Mouse (Mus musculus): ENCODE results near the gene Tnfaip8l1.

Gene Tnfaip8l1

GRCm38 (mm10) chr17:56182975-56183657 is 20.8 kb downstream of the Tnfaip8l1 start:
- DNase-seq (ENCODE audit: low read depth): no peak

DNA sequence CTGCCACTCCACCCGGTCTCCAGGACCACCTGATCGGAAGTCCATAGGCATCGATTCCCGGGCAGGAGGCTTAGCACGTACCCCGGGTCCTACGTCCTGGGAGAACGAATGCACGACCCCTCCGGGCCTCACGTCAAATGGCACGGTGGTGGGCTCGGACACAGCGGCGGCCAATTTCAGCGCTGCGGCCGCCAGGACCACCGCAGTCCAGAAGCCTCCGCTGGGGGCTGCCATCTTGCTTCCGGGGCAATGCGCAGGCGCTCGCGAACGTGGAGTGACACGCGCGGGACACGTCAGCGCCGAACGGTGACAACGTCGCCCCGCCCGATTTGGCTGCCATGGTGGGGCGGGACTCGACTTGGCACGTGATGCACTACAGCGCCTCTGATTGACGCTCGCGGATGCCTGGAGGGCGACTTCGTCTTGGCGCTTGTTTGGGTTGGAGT is 21.4 kb downstream of the Tnfaip8l1 start, which contains the start of gene Mydgf:
TSS of gene Mydgf (minus strand) at position 263 of the 446 bp plus-strand sequence.
- peak; percentile 87 for DNase-seq (ENCODE audit: low read depth)

- DNase-seq (ENCODE audit: low read depth): no peak
Observed at GRCm38 (mm10) chr17:56185281-56186141, 23.2 kb downstream of the Tnfaip8l1 start.

- DNase-seq (ENCODE audit: low read depth): no peak
Observed at GRCm38 (mm10) chr17:56191266-56191665, 29.0 kb downstream of the Tnfaip8l1 start.

DNA sequence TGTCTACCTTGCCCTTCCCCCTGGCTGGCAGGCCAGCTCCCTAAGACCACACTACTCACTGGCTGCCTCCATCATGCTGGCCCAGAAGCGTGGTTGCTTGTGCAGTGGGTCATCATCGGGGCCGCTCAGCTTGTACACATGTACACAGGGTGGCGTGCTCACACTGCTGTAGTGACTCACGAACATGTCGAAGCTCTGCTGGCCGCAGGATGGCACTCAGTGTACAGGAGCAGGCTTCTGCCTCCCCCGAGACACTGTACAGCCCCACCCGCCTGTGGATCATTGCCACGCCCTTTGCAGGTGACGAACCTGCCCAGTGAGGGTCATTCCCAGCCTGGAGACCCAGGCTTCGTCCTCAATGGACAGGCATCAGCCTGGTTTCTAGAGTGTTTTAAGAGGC is 32.1 kb downstream of the Tnfaip8l1 start:
- no peak for DNase-seq (ENCODE audit: low read depth)

DNA sequence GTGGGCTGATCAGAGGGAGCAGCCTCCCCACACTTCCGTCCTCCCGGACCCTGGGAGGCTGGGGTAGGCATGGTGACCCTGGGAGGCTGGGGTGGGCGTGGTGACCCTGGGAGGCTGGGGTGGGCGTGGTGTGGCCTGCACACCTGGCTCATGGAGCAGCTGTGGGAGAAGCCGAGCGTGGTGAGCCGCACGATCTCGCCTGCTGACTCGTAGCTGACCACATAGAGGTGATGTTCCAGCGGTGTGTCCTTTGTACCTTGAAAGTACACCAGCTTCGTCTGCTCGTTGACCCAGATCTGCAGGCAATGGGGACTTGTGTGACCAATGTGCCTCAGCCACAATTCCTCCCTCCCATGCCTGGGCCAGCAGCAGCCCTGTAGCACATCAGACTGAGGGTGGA is 32.5 kb downstream of the Tnfaip8l1 start:
- DNase-seq (ENCODE audit: low read depth): no peak

DNA sequence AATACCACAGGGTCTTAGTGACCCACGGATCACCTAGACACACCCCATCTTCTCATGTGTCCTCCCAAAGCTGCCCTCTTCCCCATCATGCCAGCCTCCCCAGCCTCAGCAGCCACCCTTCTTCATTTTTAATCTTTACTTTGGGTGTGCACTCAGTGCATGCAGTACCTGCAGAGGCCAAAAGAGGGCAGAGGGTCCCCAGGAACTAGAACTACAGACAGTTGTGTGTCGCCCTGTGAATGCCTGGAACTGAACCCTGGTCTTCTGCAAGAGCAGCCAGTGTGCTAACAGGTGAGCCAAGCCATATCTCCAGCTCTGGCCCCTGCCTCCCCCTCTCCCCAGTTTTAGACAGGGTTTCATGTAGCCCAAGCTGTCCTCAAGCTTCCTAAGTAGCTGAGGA is 34.6 kb downstream of the Tnfaip8l1 start:
- DNase-seq (ENCODE audit: low read depth): no peak

DNA sequence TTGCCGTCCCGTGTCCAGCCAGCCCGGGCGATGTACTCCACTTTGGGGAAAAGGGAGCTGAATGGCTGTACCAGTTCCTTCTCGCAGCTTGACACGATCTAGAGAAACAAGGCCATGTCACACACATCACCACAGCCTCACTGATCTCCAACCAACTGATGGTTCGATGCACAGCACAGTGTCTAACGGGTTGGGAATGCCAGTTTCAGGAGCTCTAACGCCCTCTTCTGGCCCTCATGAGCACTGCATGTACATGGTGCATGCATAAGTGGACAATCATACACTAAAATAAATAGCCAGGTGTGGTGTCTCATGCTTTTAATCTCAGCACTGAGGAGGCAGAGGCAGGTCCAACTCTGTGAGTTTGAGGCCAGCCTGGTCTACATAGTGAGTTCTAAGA is 38.3 kb downstream of the Tnfaip8l1 start:
- no peak for DNase-seq (ENCODE audit: low read depth)

DNA sequence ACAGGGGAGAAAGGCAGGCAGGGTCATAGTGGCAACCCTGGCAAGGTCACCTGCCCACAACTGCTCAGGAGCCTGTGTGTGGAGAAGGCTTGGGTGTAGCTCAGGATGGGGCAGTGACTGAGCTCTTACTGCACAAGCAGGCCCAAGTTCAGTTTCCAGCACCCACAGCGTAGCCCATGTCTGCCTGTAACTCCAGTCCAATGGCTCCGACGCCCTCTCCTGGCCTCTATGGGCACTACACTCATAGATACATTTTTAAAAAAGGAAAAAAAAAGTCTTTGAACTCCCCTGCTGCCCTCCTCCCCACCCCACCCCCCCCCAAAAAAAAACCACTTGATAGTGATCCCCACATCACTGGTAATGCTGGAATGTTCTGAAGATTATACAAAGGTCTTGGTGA is 39.4 kb downstream of the Tnfaip8l1 start:
- DNase-seq (ENCODE audit: low read depth): no peak

DNA sequence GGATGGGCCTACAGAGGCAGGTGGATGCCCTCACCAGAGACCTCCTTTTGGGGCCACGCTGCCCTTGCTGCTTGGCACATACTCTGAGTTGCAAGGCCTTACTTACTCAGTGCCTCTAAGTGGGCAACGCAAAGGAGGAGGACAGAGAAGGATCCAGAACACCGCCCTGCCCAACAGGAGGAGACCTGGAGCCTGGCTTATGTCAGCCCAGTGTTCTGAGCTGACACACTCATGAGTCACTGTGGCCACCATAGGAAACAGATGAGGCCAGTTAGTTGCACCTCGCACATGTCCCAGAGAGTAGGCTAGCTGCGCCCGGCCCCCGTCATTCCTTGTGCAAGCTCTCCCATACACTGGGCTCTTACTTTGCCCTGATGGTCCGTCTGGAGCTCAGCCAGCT is 40.2 kb downstream of the Tnfaip8l1 start:
- DNase-seq (ENCODE audit: low read depth): no peak

DNA sequence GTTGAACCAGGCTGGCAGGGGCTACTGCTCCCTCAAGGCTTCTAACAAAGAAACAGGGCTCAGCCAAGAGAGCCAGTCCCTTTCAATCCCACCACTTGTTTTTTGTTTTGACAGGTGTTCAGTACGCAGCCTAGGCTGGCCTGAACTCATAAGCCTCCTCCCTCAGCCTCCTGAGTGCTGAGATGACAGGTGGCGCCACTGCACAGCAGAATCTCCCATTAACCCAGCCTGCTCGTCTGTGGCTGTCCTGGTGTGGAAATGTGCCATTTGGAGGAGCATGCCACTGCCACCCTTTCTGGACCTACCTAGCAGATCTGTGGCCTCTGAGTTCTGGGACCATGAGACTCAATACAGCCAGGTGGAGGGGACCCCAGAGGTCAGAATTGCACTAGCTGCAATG is 41.5 kb downstream of the Tnfaip8l1 start:
- DNase-seq (ENCODE audit: low read depth): no peak

- no peak for DNase-seq (ENCODE audit: low read depth)
Observed at GRCm38 (mm10) chr17:56206276-56206884, 44.1 kb downstream of the Tnfaip8l1 start.

DNA sequence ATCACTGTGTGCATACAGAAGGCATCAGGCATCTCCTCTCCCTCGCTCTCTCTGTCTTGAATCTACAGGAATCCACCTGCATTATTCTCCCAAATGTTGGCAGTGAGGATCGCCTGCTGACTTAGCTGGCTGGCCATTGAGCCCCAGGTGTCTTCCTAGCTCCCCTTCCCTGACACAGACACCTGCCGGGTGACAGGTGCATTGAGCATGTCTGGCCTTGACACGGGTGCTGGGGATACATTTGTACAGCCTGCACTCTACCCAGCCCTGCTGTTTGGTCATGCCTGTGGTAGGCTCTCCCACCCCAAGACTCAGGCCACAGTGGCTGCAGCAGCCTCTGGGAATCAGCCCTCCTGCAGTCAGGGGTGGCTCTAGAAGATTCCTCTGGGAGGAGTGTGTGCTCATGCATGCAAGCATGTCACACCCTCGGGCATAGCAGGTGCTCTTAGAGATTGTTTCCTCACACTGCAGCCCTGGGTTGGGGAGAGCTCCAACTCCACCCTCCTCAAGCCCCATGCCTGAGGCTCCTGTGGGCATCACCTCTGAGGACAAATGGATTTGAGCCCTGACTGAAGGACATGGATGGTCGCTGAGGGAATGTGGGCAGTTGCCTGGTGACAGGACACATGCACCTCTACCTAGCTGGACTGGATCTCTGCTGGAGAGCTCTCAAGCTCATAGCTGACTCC is 44.9 kb downstream of the Tnfaip8l1 start:
- no peak for DNase-seq (ENCODE audit: low read depth)

DNA sequence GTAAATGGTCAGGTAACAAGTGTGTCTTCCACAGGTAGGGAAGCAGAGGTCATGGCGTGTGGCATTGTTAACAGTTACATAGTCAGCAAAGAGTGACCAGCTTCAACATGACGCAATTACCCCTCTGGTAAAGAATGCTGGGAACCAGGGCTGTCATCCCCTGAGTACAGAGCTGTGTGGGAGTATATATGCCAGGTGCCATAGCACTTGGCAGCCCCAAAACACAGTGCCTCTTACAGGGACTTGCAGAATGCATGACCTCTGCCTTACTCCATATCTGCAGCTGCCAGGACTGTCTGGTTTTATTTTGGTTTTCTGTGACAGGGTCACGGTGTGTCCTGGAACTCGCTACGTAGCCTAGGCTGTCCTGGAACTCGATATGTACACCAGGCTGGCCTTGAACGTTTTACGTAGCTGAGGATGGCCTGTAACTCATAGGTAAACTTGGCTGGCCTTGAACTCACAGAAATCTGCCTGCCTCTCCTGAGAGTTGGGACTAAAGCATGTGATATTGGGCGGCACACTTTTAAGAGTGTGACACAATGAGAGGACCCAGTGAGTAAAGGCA is 45.8 kb downstream of the Tnfaip8l1 start:
- DNase-seq (ENCODE audit: low read depth): no peak

DNA sequence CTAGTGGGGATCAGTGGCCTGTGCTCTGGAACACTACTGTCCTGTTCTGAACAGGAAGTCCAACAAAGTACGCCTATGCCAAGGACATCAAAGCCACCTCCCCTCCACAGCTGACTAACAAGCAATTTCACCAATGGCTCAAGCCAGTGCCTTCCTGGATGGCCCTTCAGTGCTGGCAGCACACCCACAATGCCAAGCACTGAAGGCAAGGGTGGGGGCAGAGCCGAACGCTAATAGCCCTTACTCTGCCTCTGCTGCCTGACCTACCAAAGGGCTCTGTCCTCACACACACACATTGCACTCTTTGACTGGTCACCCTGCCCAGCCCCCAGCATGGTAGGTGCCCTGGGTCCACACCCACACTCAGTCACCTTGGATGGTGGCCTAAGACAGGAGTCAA is 46.5 kb downstream of the Tnfaip8l1 start:
- DNase-seq (ENCODE audit: low read depth): no peak

DNA sequence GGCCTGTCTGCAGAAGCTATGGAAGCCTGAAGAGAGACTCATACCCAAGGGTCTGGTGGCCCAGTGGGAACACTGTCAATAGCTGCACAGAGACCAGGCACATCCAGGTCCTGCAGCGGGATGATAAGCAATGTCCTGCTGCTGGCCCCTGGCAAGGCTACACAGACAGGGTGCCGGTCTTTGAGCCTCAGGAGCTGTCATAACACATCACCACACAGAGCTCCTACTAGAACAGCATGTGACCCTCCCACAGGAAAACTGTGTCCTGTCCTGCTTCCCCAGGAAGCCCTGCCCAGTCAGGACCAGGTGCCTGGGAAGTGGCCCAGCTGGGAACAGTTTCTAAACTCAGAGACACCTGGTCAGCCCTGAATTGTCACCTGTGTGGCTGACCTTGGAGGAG is 48.8 kb downstream of the Tnfaip8l1 start:
- no peak for DNase-seq (ENCODE audit: low read depth)

- DNase-seq (ENCODE audit: low read depth): no peak
Observed at GRCm38 (mm10) chr17:56212676-56213075, 50.4 kb downstream of the Tnfaip8l1 start.

GRCm38 (mm10) chr17:56214229-56214628 is 52.0 kb downstream of the Tnfaip8l1 start:
- no peak for DNase-seq (ENCODE audit: low read depth)

DNA sequence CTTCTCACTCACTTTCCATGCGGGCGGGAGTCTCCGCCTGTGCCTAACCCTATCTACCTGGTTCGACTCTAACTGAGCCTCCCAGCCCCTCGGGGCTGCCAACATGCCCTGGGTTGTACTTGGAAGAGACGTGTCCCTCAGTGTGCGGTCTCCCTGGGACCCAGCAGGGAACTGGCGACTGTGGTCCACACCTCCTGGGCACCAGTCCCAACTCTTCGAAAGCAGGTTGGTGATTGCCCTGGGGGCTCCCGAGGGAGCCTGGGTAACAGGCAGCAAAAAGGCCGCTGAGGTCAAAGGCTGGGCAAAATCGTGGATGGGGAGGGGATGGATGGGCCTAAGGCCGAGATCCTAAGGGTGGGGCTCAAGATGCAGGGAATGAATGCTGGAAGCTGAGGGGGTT is 55.4 kb downstream of the Tnfaip8l1 start:
- no peak for DNase-seq (ENCODE audit: low read depth)

DNA sequence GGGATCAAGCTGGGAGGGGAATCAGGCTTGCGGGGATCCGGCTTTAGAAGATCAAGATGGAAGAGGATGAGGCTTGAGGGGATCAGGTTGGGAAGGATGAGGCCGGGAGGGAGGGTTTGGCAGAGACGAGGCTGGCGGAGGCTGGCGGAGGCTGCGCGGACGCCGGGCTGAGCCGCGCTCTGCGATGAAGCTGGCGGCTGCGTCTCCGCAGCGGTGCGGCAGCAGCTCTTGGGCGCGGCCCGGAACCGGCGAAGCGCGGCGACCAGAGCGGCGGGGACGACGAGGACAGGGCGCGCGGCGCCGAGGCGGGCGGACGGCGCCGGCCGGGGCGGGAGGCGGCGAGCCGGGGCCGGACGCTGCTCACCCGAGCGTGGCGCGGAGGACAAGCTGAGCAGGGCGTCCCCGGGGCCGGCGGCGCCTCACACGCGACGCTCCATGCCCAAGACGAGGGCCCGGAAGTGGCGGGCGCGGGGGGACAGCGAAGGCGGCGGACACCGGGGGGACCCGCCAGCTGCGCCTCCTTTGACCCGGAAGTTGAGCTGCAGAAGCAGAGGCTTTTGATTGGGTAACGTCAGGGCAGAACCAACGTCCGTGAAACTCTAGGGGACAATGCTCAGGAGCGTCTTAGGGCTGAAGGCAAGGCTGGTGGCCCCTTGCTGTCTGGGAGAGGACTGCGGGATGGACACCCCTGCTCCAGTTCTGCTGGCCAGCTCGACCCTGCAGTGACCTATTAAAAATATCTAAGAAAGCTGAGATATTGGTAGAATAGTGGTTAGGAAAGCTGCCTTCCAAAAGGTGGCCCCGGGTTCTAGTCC is 56.3 kb downstream of the Tnfaip8l1 start, which contains the start of gene Dpp9:
TSS of gene Dpp9 (minus strand) at position 529 of the 815 bp plus-strand sequence.
- DNase-seq (ENCODE audit: low read depth): peak; percentile 81

GRCm38 (mm10) chr17:56219251-56219650 is 57.0 kb downstream of the Tnfaip8l1 start:
- no peak for DNase-seq (ENCODE audit: low read depth)
